Mouse (Mus musculus) stomach, embryonic 16.5 days (tissue): ENCODE measurements around the gene Tmsb15l. TPM values are rescaled to one million over a fixed set of nuclear protein-coding genes. Genes with fewer than 3 reads are reported as not detected.

ENCODE experiments used
- ATAC-seq: fragments of 200-750 bp; cut with Nextera tagmentation; 2 replicates; pipeline ENCODE4 v1.8.0; 2017; ENCODE audit warnings: moderate number of reproducible peaks, moderate TSS enrichment; ENCODE audit not compliant: insufficient read depth, low FRiP score
- H3K27ac ChIP-seq: fragments of 300-500 bp; sonication (generic); 2 replicates; pipeline ENCODE4 v1.5.1; 2014; ENCODE audit warnings: low read length
- H3K27me3 ChIP-seq: fragments of 300-500 bp; sonication (generic); 2 replicates; pipeline ENCODE4 v1.6.1; 2014; ENCODE audit warnings: low read length, control low read depth, mixed read lengths; ENCODE audit not compliant: control insufficient read depth, insufficient read depth
- H3K36me3 ChIP-seq: fragments of 300-500 bp; sonication (generic); 2 replicates; pipeline ENCODE4 v1.6.1; 2014; ENCODE audit warnings: low read length; ENCODE audit not compliant: control insufficient read depth, insufficient read depth
- H3K4me1 ChIP-seq: fragments of 300-500 bp; sonication (generic); 2 replicates; pipeline ENCODE4 v1.6.1; 2014; ENCODE audit warnings: low read length, control low read depth, mixed read lengths; ENCODE audit not compliant: control insufficient read depth, insufficient read depth
- H3K4me2 ChIP-seq: fragments of 300-500 bp; sonication (generic); 2 replicates; pipeline ENCODE4 v1.6.1; 2014; ENCODE audit warnings: low read depth, low read length, mixed read lengths
- H3K4me3 ChIP-seq: fragments of 300-500 bp; sonication (generic); replicated peaks from 2 replicates; pipeline ENCODE4 v1.5.1; 2014; ENCODE audit warnings: mild to moderate bottlenecking, low read length
- H3K9ac ChIP-seq: fragments of 300-500 bp; sonication (generic); 2 replicates; pipeline ENCODE4 v1.6.1; 2014; ENCODE audit warnings: low read length
- H3K9me3 ChIP-seq: fragments of 300-500 bp; sonication (generic); replicated peaks from 2 replicates; pipeline ENCODE4 v1.6.1; 2016; ENCODE audit warnings: low read length, control low read depth; ENCODE audit not compliant: control insufficient read depth
- WGBS: fragments of 180-500 bp; shearing (Covaris S2); extraction: QIAGEN DNeasy Blood & Tissue Kit; methylation state at CpG from one replicate; pipeline ENCODE4 v1.1.7; 2014; 5-methylcytosine and 5-hydroxymethylcytosine counted together
- polyA plus RNA-seq: library from polyadenylated mRNA; unstranded; fragments of >200 nt; fragmentation: Nextera tagmentation; extraction: Ambion mirVana; gene quantifications from 2 replicates; pipeline ENCODE4 v1.2.1, GENCODE M21; 2015

Tmsb15l gene
- polyA plus RNA-seq = 4.4 and 4.9 TPM in 2 replicates

- peak within 1 kb of the TSS; percentile 58 for H3K9ac ChIP-seq
- H3K9me3 ChIP-seq = no peaks in the 10 kb centered on the region
- H3K27me3 ChIP-seq = no peaks in the 10 kb centered on the region
- no peak within 1 kb of the TSS for H3K27ac ChIP-seq
- H3K4me3 ChIP-seq = peak within 1 kb of the TSS; percentile 50
- H3K4me2 ChIP-seq = peak within 1 kb of the TSS; percentile 52
- H3K4me1 ChIP-seq = no peaks in the 10 kb centered on the region
- ATAC-seq = peak; percentile 100
- H3K36me3 ChIP-seq = no peaks in the 10 kb centered on the region
- WGBS = 16% methylated on average over 15 of the region's 15 CpGs
Observed at GRCm38 (mm10) chrX:136976424-136977084, at the start of gene Tmsb15l, which contains the start of gene Tmsb15b1. Gene Tmsb15l, minus strand, starts transcription at chrX:136976869. Gene Tmsb15b1, minus strand, starts transcription at chrX:136976874.

GRCm38 (mm10) chrX:137019310-137019709 lies 42.6 kb upstream of the Tmsb15l start:
- WGBS = 24% methylated on average over 1 of the region's 1 CpGs
- Histone ChIP-seq H3K27me3 (no peaks in the 10 kb centered on the region), H3K27ac (no peak overlapping the region), H3K4me3 (no peak overlapping the region), H3K9me3 (no peaks in the 10 kb centered on the region), H3K4me2 (no peak overlapping the region), H3K4me1 (no peaks in the 10 kb centered on the region), H3K9ac (no peak overlapping the region), H3K36me3 (no peaks in the 10 kb centered on the region)
- ATAC-seq = 0 out of 2 replicates have a peak, but pooled peaks have one; percentile 37

- H3K9ac ChIP-seq = no peak overlapping the region
- no peak overlapping the region for H3K27ac ChIP-seq
- H3K4me1 ChIP-seq = no peaks in the 10 kb centered on the region
- no peaks in the 10 kb centered on the region for H3K9me3 ChIP-seq
- no peak overlapping the region for H3K4me3 ChIP-seq
- H3K4me2 ChIP-seq = no peak overlapping the region
- 87% methylated on average over 1 of the region's 1 CpGs for WGBS
- H3K27me3 ChIP-seq = no peaks in the 10 kb centered on the region
- H3K36me3 ChIP-seq = no peaks in the 10 kb centered on the region
- ATAC-seq = no peak
Observed at GRCm38 (mm10) chrX:137017668-137018067, 41.0 kb upstream of the Tmsb15l start.

GRCm38 (mm10) chrX:137015099-137015709 lies 38.5 kb upstream of the Tmsb15l start:
- WGBS = 52% methylated on average over 6 of the region's 6 CpGs
- Histone ChIP-seq H3K27me3 (no peaks in the 10 kb centered on the region), H3K9me3 (no peaks in the 10 kb centered on the region), H3K36me3 (no peaks in the 10 kb centered on the region), H3K27ac (no peak overlapping the region), H3K4me3 (no peak overlapping the region), H3K4me2 (no peak overlapping the region), H3K9ac (no peak overlapping the region), H3K4me1 (no peaks in the 10 kb centered on the region)
- no peak for ATAC-seq

- no peak for ATAC-seq
- Histone ChIP-seq H3K4me2 (no peak overlapping the region), H3K4me3 (no peak overlapping the region), H3K9ac (no peak overlapping the region), H3K27ac (no peak overlapping the region), H3K27me3 (peaks cover 11% of the 10 kb centered on the region), H3K4me1 (no peaks in the 10 kb centered on the region), H3K36me3 (no peaks in the 10 kb centered on the region), H3K9me3 (no peaks in the 10 kb centered on the region)
- WGBS = 76% methylated on average over 2 of the region's 2 CpGs
Observed at GRCm38 (mm10) chrX:136996256-136996655, 19.6 kb upstream of the Tmsb15l start.

GRCm38 (mm10) chrX:136993641-136994040 lies 17.0 kb upstream of the Tmsb15l start:
- Histone ChIP-seq H3K4me1 (no peaks in the 10 kb centered on the region), H3K4me3 (peak overlapping the region; percentile 43), H3K9ac (no peak overlapping the region), H3K9me3 (no peaks in the 10 kb centered on the region), H3K36me3 (no peaks in the 10 kb centered on the region), H3K27me3 (peaks cover 12% of the 10 kb centered on the region), H3K27ac (no peak overlapping the region), H3K4me2 (peak overlapping the region; percentile 56)
- ATAC-seq = no peak
- WGBS = 26% methylated on average over 13 of the region's 14 CpGs

- no peaks in the 10 kb centered on the region for H3K9me3 ChIP-seq
- no peak within 1 kb of the TSS for H3K27ac ChIP-seq
- H3K27me3 ChIP-seq = peaks cover 12% of the 10 kb centered on the region
- H3K9ac ChIP-seq = peak within 1 kb of the TSS; percentile 45; the same call in 1 of the 2 replicates
- peak; percentile 84 for ATAC-seq
- peak within 1 kb of the TSS; percentile 56 for H3K4me2 ChIP-seq
- H3K4me1 ChIP-seq = no peaks in the 10 kb centered on the region
- 20% methylated on average over 26 of the region's 26 CpGs for WGBS
- no peaks in the 10 kb centered on the region for H3K36me3 ChIP-seq
- peak within 1 kb of the TSS; percentile 43 for H3K4me3 ChIP-seq
Observed at GRCm38 (mm10) chrX:136992978-136993547, 16.4 kb upstream of the Tmsb15l start, which contains the start of gene Zcchc18. Gene Zcchc18, plus strand, starts transcription at chrX:136993155.

- Histone ChIP-seq H3K9ac (no peak overlapping the region), H3K36me3 (no peaks in the 10 kb centered on the region), H3K27ac (no peak overlapping the region), H3K27me3 (peaks cover 12% of the 10 kb centered on the region), H3K4me3 (peak overlapping the region; percentile 43), H3K4me2 (peak overlapping the region; percentile 56), H3K4me1 (no peaks in the 10 kb centered on the region), H3K9me3 (no peaks in the 10 kb centered on the region)
- 22% methylated on average over 19 of the region's 19 CpGs for WGBS
- ATAC-seq = no peak
Observed at GRCm38 (mm10) chrX:136992191-136992965, 15.7 kb upstream of the Tmsb15l start.
